Mouse (Mus musculus) heart, adult 2 months (tissue): ENCODE results near the gene Gm3448.
"Not testable (repeated sequence)": the region's sequence is repeated elsewhere in the genome, so short reads cannot be mapped to it uniquely, and the experiment has no call there.

Source experiments
- CTCF ChIP-seq: fragments of 200-600 bp; IDR thresholded peaks from 2 replicates; pipeline ENCODE4 v1.8.1; 2022; ENCODE audit warnings: antibody characterized with exemption, mild to moderate bottlenecking, moderate library complexity
- EP300 ChIP-seq: fragments of 200-500 bp; IDR thresholded peaks from 2 replicates; pipeline ENCODE4 v1.6.1; 2011; ENCODE audit warnings: low read depth, low read length, control low read depth; ENCODE audit not compliant: insufficient read depth
- POLR2A ChIP-seq: fragments of 200-500 bp; IDR thresholded peaks from 2 replicates; pipeline ENCODE4 v1.6.1; 2011; ENCODE audit warnings: mild to moderate bottlenecking, low read depth, low read length, control low read depth; ENCODE audit not compliant: insufficient read depth

DNA sequence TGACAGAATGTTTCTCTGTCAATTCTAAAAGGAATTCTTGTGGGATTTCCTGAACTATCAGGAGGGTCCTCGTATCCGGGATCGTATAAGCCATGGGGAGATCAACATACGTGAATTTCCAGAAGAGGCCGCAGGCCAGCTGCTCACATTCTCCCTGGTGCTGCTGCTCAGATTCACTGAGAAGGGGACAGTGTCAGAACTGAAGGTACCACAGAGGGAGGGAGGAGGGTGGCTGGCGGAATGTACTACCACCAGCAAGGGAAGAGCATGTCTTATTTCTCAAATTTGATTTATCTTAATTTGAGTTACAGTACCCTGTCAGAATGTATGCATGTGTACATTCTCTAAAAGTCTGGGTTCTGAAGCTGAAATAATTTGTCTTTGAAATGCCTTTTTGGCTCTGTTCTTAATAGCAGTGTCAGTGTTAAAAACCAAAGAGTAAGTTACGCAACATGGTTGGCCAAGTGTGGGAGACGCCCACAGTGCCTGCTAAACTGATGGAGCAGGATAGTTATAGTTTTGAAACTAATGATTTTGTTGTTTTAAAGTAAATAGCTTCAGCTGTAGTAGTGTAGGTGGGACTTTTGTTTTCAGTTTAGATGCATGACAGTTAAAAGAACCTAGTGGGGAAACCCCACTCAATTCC, 12.0 kb upstream of the Gm3448 start:
- not testable (repeated sequence) for TF ChIP-seq POLR2A, CTCF, EP300
